In genomic region chr6:113658226-113658625, GRCm38 (mm10) we compare ENCODE assay signal across 13 mouse cellular contexts. TPM values are rescaled to one million over a fixed set of nuclear protein-coding genes. Genes with fewer than 3 reads are reported as not detected.
A peak's percentile ranks its signal among the peaks of the same experiment; 100 is the strongest.
DNase-seq lines count a peak whose midpoint lies in the region; ATAC-seq lines count a peak whose summit lies in the region.
"Had no signal": no experiment of that assay in that cellular context is flagged by ENCODE, and none has a peak within 500 bp of the region (broad histone marks: within the 10 kb centered on the region; RNA-seq: fewer than 3 reads in every experiment).

No protein-coding gene starts in this region.

- H3K79me2 ChIP-seq in macrophage (ENCODE audit: inconsistent target): peaks cover 95% of the 10 kb centered on the region

- no peaks in the 10 kb centered on the region for H3K27me3 ChIP-seq in limb, embryonic 15.5 days
- H3K27me3 ChIP-seq in limb, embryonic 10.5 days (ENCODE audit: low read depth, poor library complexity, severe bottlenecking): no peaks in the 10 kb centered on the region
- H3K27me3 ChIP-seq in heart, embryonic 16.5 days (ENCODE audit: control insufficient read depth, insufficient read depth, low read length): no peaks in the 10 kb centered on the region
- H3K27me3 ChIP-seq: neural tube, embryonic 12.5 days had no signal

- H3K36me3 ChIP-seq in limb, embryonic 15.5 days: no peaks in the 10 kb centered on the region
- H3K36me3 ChIP-seq in limb, embryonic 10.5 days: no peaks in the 10 kb centered on the region
- 0 out of 2 replicates have a peak, but pooled peaks cover 3% of the 10 kb centered on the region for H3K36me3 ChIP-seq in heart, embryonic 16.5 days (ENCODE audit: control insufficient read depth, insufficient read depth)
- 0 out of 2 replicates have a peak, but pooled peaks cover 5% of the 10 kb centered on the region for H3K36me3 ChIP-seq in macrophage (ENCODE audit: inconsistent target)
- H3K36me3 ChIP-seq: neural tube, embryonic 12.5 days had no signal

- H3K9me3 ChIP-seq in limb, embryonic 15.5 days: no peaks in the 10 kb centered on the region
- no peaks in the 10 kb centered on the region for H3K9me3 ChIP-seq in limb, embryonic 10.5 days (replicated peaks)
- peaks cover 3% of the 10 kb centered on the region for H3K9me3 ChIP-seq in heart, embryonic 16.5 days (replicated peaks; ENCODE audit: control insufficient read depth, low read length)
- H3K9me3 ChIP-seq: neural tube, embryonic 12.5 days had no signal

- H3K27ac ChIP-seq in limb, embryonic 15.5 days: no peak overlapping the region
- H3K27ac ChIP-seq in limb, embryonic 10.5 days: no peak overlapping the region; the same call in 1 of the 2 replicates
- H3K27ac ChIP-seq in heart, embryonic 16.5 days (ENCODE audit: low read length): peak overlapping the region; percentile 44
- H3K27ac ChIP-seq in macrophage: 0 out of 2 replicates have a peak overlapping the region, but pooled peaks have one; percentile 94
- H3K27ac ChIP-seq: neural tube, embryonic 12.5 days had no signal

- DNase-seq in adrenal gland, adult (ENCODE audit: inconsistent age in 2 of 2, low spot score in 1 of 2): peak; percentile 34 to 54
- DNase-seq in adrenal gland, adult 8-10 months: no peak
- no peak for DNase-seq in limb, embryonic 10.5 days (ENCODE audit: low spot score)
- no peak for DNase-seq in right cerebral cortex, adult 2 months (ENCODE audit: low spot score in 2 of 2)
- no peak for DNase-seq in layer of hippocampus, postnatal 14 days (ENCODE audit: low spot score in 2 of 2)
- DNase-seq: right cerebral cortex, postnatal 4 days had no signal

- H3K4me1 ChIP-seq in limb, embryonic 15.5 days: peaks cover 11% of the 10 kb centered on the region; the same call in 1 of the 2 replicates
- peaks cover 24% of the 10 kb centered on the region for H3K4me1 ChIP-seq in limb, embryonic 10.5 days
- peaks cover 30% of the 10 kb centered on the region for H3K4me1 ChIP-seq in heart, embryonic 16.5 days (ENCODE audit: control insufficient read depth, insufficient read depth, low read length)

- 0 out of 2 replicates have a peak, but pooled peaks have one; percentile 25 for ATAC-seq in limb, embryonic 15.5 days (ENCODE audit: insufficient number of reproducible peaks, low FRiP score, low TSS enrichment, low read depth)
- ATAC-seq in heart, embryonic 16.5 days (replicated peaks; ENCODE audit: extremely low read depth, insufficient read depth, low FRiP score): peak; percentile 33; the same call in 1 of the 2 replicates

- no peak overlapping the region for H3K4me3 ChIP-seq in limb, embryonic 15.5 days
- no peak overlapping the region for H3K4me3 ChIP-seq in limb, embryonic 10.5 days
- H3K4me3 ChIP-seq in heart, embryonic 16.5 days (ENCODE audit: low read length): no peak overlapping the region
- no peak overlapping the region for H3K4me3 ChIP-seq in macrophage (ENCODE audit: inconsistent target)
- H3K4me3 ChIP-seq: neural tube, embryonic 12.5 days had no signal

- no peak overlapping the region for H3K4me2 ChIP-seq in limb, embryonic 15.5 days
- H3K4me2 ChIP-seq in heart, embryonic 16.5 days (ENCODE audit: low read depth, low read length): no peak overlapping the region
- H3K4me2 ChIP-seq: neural tube, embryonic 12.5 days had no signal

- 64% methylated on average over 3 of the region's 3 CpGs for WGBS in limb, embryonic 15.5 days
- WGBS in limb, embryonic 10.5 days: 85% methylated on average over 3 of the region's 3 CpGs
- WGBS in heart, embryonic 16.5 days: 44% methylated on average over 3 of the region's 3 CpGs
- 20% methylated on average over 3 of the region's 3 CpGs for WGBS in macrophage (ENCODE audit: missing documents)

- no peak overlapping the region for H3K9ac ChIP-seq in limb, embryonic 15.5 days
- no peak overlapping the region for H3K9ac ChIP-seq in heart, embryonic 16.5 days (ENCODE audit: low read length)
- H3K9ac ChIP-seq: neural tube, embryonic 12.5 days had no signal

RNA-seq across cellular contexts. Expression of gene Irak2, which starts 20.0 kb away (rescaled TPM):
- 10 to 100 TPM; 11.8 to 38.3 (median 22.4) TPM for total RNA-seq in adrenal gland, adult 8-10 months (2022)
- polyA plus RNA-seq in limb, embryonic 15.5 days (2015; fragmentation: Nextera tagmentation; extraction: Ambion mirVana): 4.1 and 4.6 TPM in 2 replicates
- polyA plus RNA-seq in limb, embryonic 10.5 days (2016; fragmentation: Nextera tagmentation; extraction: Ambion mirVana): 4.5 and 8.0 TPM in 2 replicates
- polyA plus RNA-seq in heart, embryonic 16.5 days (2015; fragmentation: Nextera tagmentation; extraction: Ambion mirVana): 5.0 and 5.5 TPM in 2 replicates
- total RNA-seq in macrophage (2018; cell fraction: chromatin; rRNA removed): 100 to 1,000 TPM; 124 to 877 (median 414) TPM
- 100 to 1,000 TPM in 6 of 26 experiments, 10 to 100 TPM in 20; 31.3 to 188 (median 58.0) TPM for total RNA-seq in macrophage (2018; cell fraction: cytosol; rRNA removed)
- 100 to 1,000 TPM in 23 of 26 experiments, 10 to 100 TPM in 3; 76.4 to 499 (median 338) TPM for total RNA-seq in macrophage (2018; cell fraction: nucleus; rRNA removed)
- polyA plus RNA-seq in macrophage (2018): 37.2 to 60.7 TPM (median 44.6 TPM) in 3 replicates
- 10 to 100 TPM; 19.9 to 20.0 TPM for total RNA-seq in layer of hippocampus, postnatal 14 days (2021)

RNA-seq across cellular contexts. Expression of gene Vhl, which starts 34.5 kb away (rescaled TPM):
- total RNA-seq in adrenal gland, adult 8-10 months (2022): 10 to 100 TPM; 29.5 to 34.0 (median 32.1) TPM
- polyA plus RNA-seq in limb, embryonic 15.5 days (2015; fragmentation: Nextera tagmentation; extraction: Ambion mirVana): 41.4 and 44.3 TPM in 2 replicates
- 41.4 and 47.7 TPM in 2 replicates for polyA plus RNA-seq in limb, embryonic 10.5 days (2016; fragmentation: Nextera tagmentation; extraction: Ambion mirVana)
- 28.8 and 29.4 TPM in 2 replicates for polyA plus RNA-seq in heart, embryonic 16.5 days (2015; fragmentation: Nextera tagmentation; extraction: Ambion mirVana)
- total RNA-seq in macrophage (2018; cell fraction: chromatin; rRNA removed): 10 to 100 TPM in 4 of 26 experiments, 1 to 10 TPM in 22; 2.6 to 11.8 (median 7.7) TPM
- 10 to 100 TPM in 23 of 26 experiments, 1 to 10 TPM in 3; 7.6 to 18.9 (median 14.0) TPM for total RNA-seq in macrophage (2018; cell fraction: cytosol; rRNA removed)
- 10 to 100 TPM in 17 of 26 experiments, 1 to 10 TPM in 9; 4.2 to 18.9 (median 11.0) TPM for total RNA-seq in macrophage (2018; cell fraction: nucleus; rRNA removed)
- 9.9 to 17.1 TPM (median 13.7 TPM) in 3 replicates for polyA plus RNA-seq in macrophage (2018)
- total RNA-seq in layer of hippocampus, postnatal 14 days (2021): 10 to 100 TPM; 51.9 to 54.7 TPM

RNA-seq across cellular contexts. Expression of gene Tatdn2, which starts 38.6 kb away (rescaled TPM):
- total RNA-seq in adrenal gland, adult 8-10 months (2022): 10 to 100 TPM; 56.1 to 74.8 (median 64.0) TPM
- polyA plus RNA-seq in limb, embryonic 15.5 days (2015; fragmentation: Nextera tagmentation; extraction: Ambion mirVana): 0.61 and 0.63 TPM in 2 replicates
- polyA plus RNA-seq in limb, embryonic 10.5 days (2016; fragmentation: Nextera tagmentation; extraction: Ambion mirVana): 0.48 and 0.89 TPM in 2 replicates
- polyA plus RNA-seq in heart, embryonic 16.5 days (2015; fragmentation: Nextera tagmentation; extraction: Ambion mirVana): 0.49 and 0.74 TPM in 2 replicates
- total RNA-seq in macrophage (2018; cell fraction: chromatin; rRNA removed): 100 to 1,000 TPM in 25 of 26 experiments, 10 to 100 TPM in 1; 60.7 to 404 (median 167) TPM
- total RNA-seq in macrophage (2018; cell fraction: cytosol; rRNA removed): 10 to 100 TPM; 34.1 to 79.6 (median 45.1) TPM
- 100 to 1,000 TPM in 14 of 26 experiments, 10 to 100 TPM in 12; 68.7 to 260 (median 106) TPM for total RNA-seq in macrophage (2018; cell fraction: nucleus; rRNA removed)
- 31.1 to 76.3 TPM (median 53.5 TPM) in 3 replicates for polyA plus RNA-seq in macrophage (2018)
- 10 to 100 TPM; 66.2 to 72.0 TPM for total RNA-seq in layer of hippocampus, postnatal 14 days (2021)

RNA-seq across cellular contexts. Expression of gene Brk1, which starts 53.7 kb away (rescaled TPM):
- total RNA-seq in adrenal gland, adult 8-10 months (2022): 100 to 1,000 TPM; 180 to 239 (median 200) TPM
- polyA plus RNA-seq in limb, embryonic 15.5 days (2015; fragmentation: Nextera tagmentation; extraction: Ambion mirVana): 222 and 231 TPM in 2 replicates
- 206 and 208 TPM in 2 replicates for polyA plus RNA-seq in limb, embryonic 10.5 days (2016; fragmentation: Nextera tagmentation; extraction: Ambion mirVana)
- 164 and 178 TPM in 2 replicates for polyA plus RNA-seq in heart, embryonic 16.5 days (2015; fragmentation: Nextera tagmentation; extraction: Ambion mirVana)
- total RNA-seq in macrophage (2018; cell fraction: chromatin; rRNA removed): 10 to 100 TPM; 15.4 to 54.4 (median 26.9) TPM
- total RNA-seq in macrophage (2018; cell fraction: cytosol; rRNA removed): 100 to 1,000 TPM; 145 to 203 (median 173) TPM
- 10 to 100 TPM; 32.5 to 92.7 (median 63.3) TPM for total RNA-seq in macrophage (2018; cell fraction: nucleus; rRNA removed)
- polyA plus RNA-seq in macrophage (2018): 119 to 193 TPM (median 182 TPM) in 3 replicates
- 100 to 1,000 TPM; 228 to 229 TPM for total RNA-seq in layer of hippocampus, postnatal 14 days (2021)

RNA-seq across cellular contexts. Expression of gene Fancd2os, which starts 57.7 kb away (rescaled TPM):
- under 1 TPM in 1 of 4 experiments, not detected in 3; 0.35 TPM for total RNA-seq in adrenal gland, adult 8-10 months (2022)
- not detected in 2 replicates for polyA plus RNA-seq in limb, embryonic 15.5 days (2015; fragmentation: Nextera tagmentation; extraction: Ambion mirVana)
- 0.30 TPM in 1 of 2 replicates, not detected in the other for polyA plus RNA-seq in limb, embryonic 10.5 days (2016; fragmentation: Nextera tagmentation; extraction: Ambion mirVana)
- 0.30 TPM in 1 of 2 replicates, not detected in the other for polyA plus RNA-seq in heart, embryonic 16.5 days (2015; fragmentation: Nextera tagmentation; extraction: Ambion mirVana)
- total RNA-seq in macrophage (2018; cell fraction: chromatin; rRNA removed): not detected
- not detected for total RNA-seq in macrophage (2018; cell fraction: cytosol; rRNA removed)
- under 1 TPM in 1 of 26 experiments, not detected in 25; 0.77 TPM for total RNA-seq in macrophage (2018; cell fraction: nucleus; rRNA removed)
- not detected in 3 replicates for polyA plus RNA-seq in macrophage (2018)
- under 1 TPM; 0.23 to 0.45 TPM for total RNA-seq in layer of hippocampus, postnatal 14 days (2021)
- total RNA-seq: left cerebral cortex, adult 18-20 months had no signal
- polyA plus RNA-seq: gonadal fat pad, adult 2 months; urinary bladder, adult 2 months had no signal

Comparison
In these comparisons a context has a peak if more than half of its experiments do, and no peak if none do; other contexts are left out.
1. DNase-seq: peak in adrenal gland, adult (2 of 2); none in adrenal gland, adult 8-10 months (single experiment), limb, embryonic 10.5 days (single experiment), right cerebral cortex, adult 2 months (0 of 2) and layer of hippocampus, postnatal 14 days (0 of 2).
2. H3K27ac ChIP-seq: peak in heart, embryonic 16.5 days (single experiment) and macrophage (single experiment); none in limb, embryonic 15.5 days (single experiment) and limb, embryonic 10.5 days (single experiment).
3. RNA of gene Tatdn2, which starts 38.6 kb away (polyA plus RNA-seq): 31.1 to 76.3 TPM in macrophage; 0.61 to 0.63 TPM in limb, embryonic 15.5 days, 0.49 to 0.74 TPM in heart, embryonic 16.5 days and 0.48 to 0.89 TPM in limb, embryonic 10.5 days; every median in the first group is over 10 times any median in the second.